Mouse (Mus musculus): ENCODE measurements at regions not wholly inside any gene's neighbourhood (a gene's known extent, or its start where the extent isn't known, plus 50 kb on each side); places are given as distances from the start of the nearest gene placed in this dataset.

DNA sequence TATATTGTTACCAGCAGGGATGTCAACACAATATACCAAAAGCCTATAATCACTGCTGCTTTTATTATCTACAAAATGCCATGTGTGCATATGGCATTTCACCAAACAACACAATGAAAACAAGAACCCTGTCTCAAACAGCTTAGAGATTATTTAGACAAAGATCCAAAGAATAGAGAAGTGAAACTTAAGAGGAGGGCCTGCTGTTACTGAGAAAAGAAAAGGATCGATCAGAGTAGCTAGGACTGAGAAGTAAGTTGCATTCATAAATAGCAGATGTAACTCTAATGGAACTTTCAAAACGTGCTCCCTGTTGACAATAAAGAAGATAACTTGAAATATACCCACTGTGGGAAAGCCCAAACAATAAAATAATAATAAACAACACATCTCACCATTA lies 203.3 kb downstream of the Dnajb9 start:
- Histone ChIP-seq H3K9me3 (ENCODE audit: control insufficient read depth, low read length) (no peaks in the 10 kb centered on the region), H3K9ac (ENCODE audit: low read depth, low read length) (no peak overlapping the region), H3K4me3 (ENCODE audit: low read length) (no peak overlapping the region), H3K4me1 (ENCODE audit: control insufficient read depth, insufficient read depth, low read length) (no peaks in the 10 kb centered on the region), H3K4me2 (ENCODE audit: low read depth, low read length) (no peak overlapping the region), H3K27ac (ENCODE audit: low read length) (no peak overlapping the region), H3K27me3 (replicated peaks; ENCODE audit: control insufficient read depth, insufficient read depth, low read length) (no peaks in the 10 kb centered on the region), H3K36me3 (ENCODE audit: control insufficient read depth, insufficient read depth, low read length) (no peaks in the 10 kb centered on the region)
- 66% methylated on average over 2 of the region's 2 CpGs for WGBS
- no peak for ATAC-seq

DNA sequence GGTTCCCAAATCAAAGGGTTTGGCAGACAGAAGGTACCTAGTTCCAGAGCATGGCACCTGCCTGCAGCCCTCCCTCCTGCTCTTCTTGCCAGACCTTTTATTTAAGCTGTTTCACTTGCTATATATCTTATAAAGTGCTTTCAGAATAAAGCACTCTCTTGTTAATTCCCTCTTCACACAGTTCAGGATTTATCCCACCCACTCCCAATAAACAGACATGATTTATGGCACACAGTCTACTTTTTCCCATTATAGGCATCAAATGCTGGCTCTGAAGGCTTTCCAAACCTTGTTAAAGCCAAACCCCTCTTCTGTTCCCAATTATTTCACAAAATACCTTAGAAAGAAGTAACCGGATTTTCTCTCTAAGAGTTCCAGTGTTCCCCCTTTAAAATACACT lies 226.6 kb downstream of the Dnajb9 start:
- no peaks in the 10 kb centered on the region for H3K27me3 ChIP-seq (replicated peaks; ENCODE audit: control insufficient read depth, insufficient read depth, low read length)
- H3K9me3 ChIP-seq (ENCODE audit: control insufficient read depth, low read length): no peaks in the 10 kb centered on the region
- H3K27ac ChIP-seq (ENCODE audit: low read length): no peak overlapping the region
- no peak overlapping the region for H3K4me3 ChIP-seq (ENCODE audit: low read length)
- no peaks in the 10 kb centered on the region for H3K36me3 ChIP-seq (ENCODE audit: control insufficient read depth, insufficient read depth, low read length)
- H3K4me1 ChIP-seq (ENCODE audit: control insufficient read depth, insufficient read depth, low read length): no peaks in the 10 kb centered on the region
- no peak overlapping the region for H3K9ac ChIP-seq (ENCODE audit: low read depth, low read length)
- no peak overlapping the region for H3K4me2 ChIP-seq (ENCODE audit: low read depth, low read length)
- 89% methylated on average over 1 of the region's 1 CpGs for WGBS
- no peak for ATAC-seq

DNA sequence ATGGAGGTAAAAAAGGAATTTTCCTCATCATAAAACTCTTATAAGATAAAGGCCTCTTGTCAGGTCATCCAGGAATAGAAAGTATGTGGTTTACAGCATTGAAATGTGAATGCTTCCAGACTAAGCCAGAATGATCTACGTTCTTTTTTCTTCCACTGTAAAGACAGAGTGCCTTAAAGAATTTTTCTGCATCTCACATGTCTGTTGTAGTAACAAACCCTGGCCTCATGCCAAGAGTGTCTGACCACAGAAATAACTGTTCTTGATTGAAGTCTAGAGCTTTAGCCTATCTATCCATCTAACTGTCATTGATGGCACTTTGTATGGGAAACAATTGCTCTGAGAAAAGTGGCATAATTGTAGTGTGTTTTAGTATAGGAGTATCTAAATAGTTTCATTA lies 246.2 kb downstream of the Dnajb9 start:
- Histone ChIP-seq H3K27me3 (replicated peaks; ENCODE audit: control insufficient read depth, insufficient read depth, low read length) (no peaks in the 10 kb centered on the region), H3K36me3 (ENCODE audit: control insufficient read depth, insufficient read depth, low read length) (no peaks in the 10 kb centered on the region), H3K27ac (ENCODE audit: low read length) (no peak overlapping the region), H3K4me1 (ENCODE audit: control insufficient read depth, insufficient read depth, low read length) (no peaks in the 10 kb centered on the region), H3K4me2 (ENCODE audit: low read depth, low read length) (no peak overlapping the region), H3K4me3 (ENCODE audit: low read length) (no peak overlapping the region), H3K9me3 (ENCODE audit: control insufficient read depth, low read length) (no peaks in the 10 kb centered on the region), H3K9ac (ENCODE audit: low read depth, low read length) (no peak overlapping the region)
- WGBS: 55% methylated on average over 1 of the region's 1 CpGs
- ATAC-seq: no peak

DNA sequence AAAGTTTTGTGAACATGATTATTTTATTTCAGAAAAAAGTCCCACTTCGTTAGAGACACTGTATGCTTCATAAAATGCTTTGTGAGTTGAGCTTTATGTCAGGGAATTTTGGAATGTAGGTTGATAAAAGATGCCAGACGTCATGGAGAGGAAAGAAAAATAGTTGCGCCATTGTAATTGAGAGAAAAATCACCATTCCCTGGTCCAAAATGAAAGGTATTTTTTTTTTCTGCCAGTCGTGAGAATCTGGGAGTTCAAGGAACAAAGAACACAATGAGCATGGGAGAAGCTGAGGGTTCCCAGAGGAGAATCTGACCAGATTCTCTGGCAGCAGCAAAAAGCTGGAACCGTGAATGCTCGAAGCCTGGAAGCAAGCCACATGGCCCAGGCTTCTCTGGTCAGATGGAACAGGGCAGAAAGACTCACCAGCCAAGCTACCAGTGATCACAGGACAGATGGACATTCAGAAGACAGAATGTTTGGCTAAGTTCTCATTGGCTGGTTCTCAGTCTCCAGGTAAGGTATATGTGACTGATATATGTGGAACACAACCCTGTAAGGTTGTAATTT lies 247.5 kb downstream of the Dnajb9 start:
- Histone ChIP-seq H3K4me1 (ENCODE audit: control insufficient read depth, insufficient read depth, low read length) (no peaks in the 10 kb centered on the region), H3K27ac (ENCODE audit: low read length) (no peak overlapping the region), H3K4me2 (ENCODE audit: low read depth, low read length) (no peak overlapping the region), H3K9ac (ENCODE audit: low read depth, low read length) (no peak overlapping the region), H3K4me3 (ENCODE audit: low read length) (no peak overlapping the region), H3K27me3 (replicated peaks; ENCODE audit: control insufficient read depth, insufficient read depth, low read length) (no peaks in the 10 kb centered on the region), H3K9me3 (ENCODE audit: control insufficient read depth, low read length) (no peaks in the 10 kb centered on the region), H3K36me3 (ENCODE audit: control insufficient read depth, insufficient read depth, low read length) (no peaks in the 10 kb centered on the region)
- no peak for ATAC-seq
- WGBS: 76% methylated on average over 6 of the region's 6 CpGs

DNA sequence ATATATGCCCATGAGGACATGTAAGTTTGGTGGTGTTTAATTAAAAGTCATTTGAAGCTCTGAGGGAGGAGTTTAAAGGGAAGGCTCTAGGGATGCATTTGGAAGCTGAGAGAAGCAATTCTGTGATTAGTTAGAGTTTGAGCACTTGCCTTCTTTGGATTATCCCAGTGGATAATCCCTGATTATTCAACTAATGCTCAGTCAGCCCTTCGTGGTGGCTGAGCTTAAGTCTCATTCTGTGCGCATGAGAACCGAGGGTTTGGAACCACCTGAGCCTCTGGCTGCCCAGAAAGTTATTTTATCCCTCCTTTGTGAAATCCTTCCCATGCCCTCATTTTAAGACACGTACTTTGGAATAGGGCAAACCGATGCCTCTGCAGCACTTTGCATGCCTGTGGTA lies 285.9 kb downstream of the Dnajb9 start:
- WGBS: 77% methylated on average over 5 of the region's 5 CpGs
- Histone ChIP-seq H3K9ac (ENCODE audit: low read depth, low read length) (no peak overlapping the region), H3K36me3 (ENCODE audit: control insufficient read depth, insufficient read depth, low read length) (no peaks in the 10 kb centered on the region), H3K4me1 (ENCODE audit: control insufficient read depth, insufficient read depth, low read length) (no peaks in the 10 kb centered on the region), H3K4me3 (ENCODE audit: low read length) (no peak overlapping the region), H3K27me3 (replicated peaks; ENCODE audit: control insufficient read depth, insufficient read depth, low read length) (no peaks in the 10 kb centered on the region), H3K27ac (ENCODE audit: low read length) (no peak overlapping the region), H3K4me2 (ENCODE audit: low read depth, low read length) (no peak overlapping the region), H3K9me3 (ENCODE audit: control insufficient read depth, low read length) (no peaks in the 10 kb centered on the region)
- ATAC-seq: no peak

DNA sequence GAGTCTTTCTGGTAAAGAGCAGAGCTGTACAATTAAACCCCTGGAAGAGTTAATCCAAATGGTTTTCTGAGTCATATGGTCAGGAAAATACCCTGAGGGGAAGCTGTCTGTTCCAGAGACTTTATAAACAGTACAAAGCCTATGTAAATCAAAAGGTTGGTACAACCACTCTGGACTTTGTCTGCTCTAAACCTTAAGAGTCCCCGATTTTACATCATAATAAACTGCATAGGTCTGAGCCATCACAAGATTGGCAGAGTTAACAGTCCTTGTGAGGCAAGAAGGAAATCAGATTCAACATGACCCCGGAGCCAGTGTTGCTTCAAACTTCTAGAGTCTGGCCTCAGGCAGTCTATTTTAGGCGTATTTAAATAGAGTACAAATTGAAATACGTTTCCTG lies 289.7 kb downstream of the Dnajb9 start:
- Histone ChIP-seq H3K4me2 (ENCODE audit: low read depth, low read length) (no peak overlapping the region), H3K27me3 (replicated peaks; ENCODE audit: control insufficient read depth, insufficient read depth, low read length) (no peaks in the 10 kb centered on the region), H3K9ac (ENCODE audit: low read depth, low read length) (no peak overlapping the region), H3K4me3 (ENCODE audit: low read length) (no peak overlapping the region), H3K4me1 (ENCODE audit: control insufficient read depth, insufficient read depth, low read length) (no peaks in the 10 kb centered on the region), H3K27ac (ENCODE audit: low read length) (no peak overlapping the region), H3K9me3 (ENCODE audit: control insufficient read depth, low read length) (no peaks in the 10 kb centered on the region), H3K36me3 (ENCODE audit: control insufficient read depth, insufficient read depth, low read length) (no peaks in the 10 kb centered on the region)
- ATAC-seq: no peak
- WGBS: 49% methylated on average over 4 of the region's 4 CpGs

DNA sequence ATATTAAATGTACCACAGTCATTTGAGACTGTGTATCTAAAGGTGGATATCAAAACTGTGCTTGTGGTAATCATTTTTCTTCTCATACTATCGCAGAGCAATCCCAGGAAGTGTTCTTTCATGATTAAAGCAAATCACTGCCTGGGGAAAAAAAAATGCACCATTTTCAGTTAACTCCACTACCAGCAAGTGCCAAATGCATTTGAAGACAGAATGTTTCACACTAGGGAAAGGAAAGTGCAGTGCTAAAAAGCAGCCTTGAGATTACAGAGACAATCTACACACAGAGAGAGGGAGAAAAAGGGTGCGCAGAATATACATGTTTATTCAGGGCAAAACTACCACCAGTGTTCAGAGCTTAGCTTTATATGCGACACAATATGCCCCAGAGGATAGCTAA lies 291.0 kb downstream of the Dnajb9 start:
- ATAC-seq: no peak
- Histone ChIP-seq H3K27ac (ENCODE audit: low read length) (no peak overlapping the region), H3K36me3 (ENCODE audit: control insufficient read depth, insufficient read depth, low read length) (no peaks in the 10 kb centered on the region), H3K27me3 (replicated peaks; ENCODE audit: control insufficient read depth, insufficient read depth, low read length) (no peaks in the 10 kb centered on the region), H3K9ac (ENCODE audit: low read depth, low read length) (no peak overlapping the region), H3K9me3 (ENCODE audit: control insufficient read depth, low read length) (no peaks in the 10 kb centered on the region), H3K4me3 (ENCODE audit: low read length) (no peak overlapping the region), H3K4me1 (ENCODE audit: control insufficient read depth, insufficient read depth, low read length) (no peaks in the 10 kb centered on the region), H3K4me2 (ENCODE audit: low read depth, low read length) (no peak overlapping the region)
- 53% methylated on average over 3 of the region's 3 CpGs for WGBS

DNA sequence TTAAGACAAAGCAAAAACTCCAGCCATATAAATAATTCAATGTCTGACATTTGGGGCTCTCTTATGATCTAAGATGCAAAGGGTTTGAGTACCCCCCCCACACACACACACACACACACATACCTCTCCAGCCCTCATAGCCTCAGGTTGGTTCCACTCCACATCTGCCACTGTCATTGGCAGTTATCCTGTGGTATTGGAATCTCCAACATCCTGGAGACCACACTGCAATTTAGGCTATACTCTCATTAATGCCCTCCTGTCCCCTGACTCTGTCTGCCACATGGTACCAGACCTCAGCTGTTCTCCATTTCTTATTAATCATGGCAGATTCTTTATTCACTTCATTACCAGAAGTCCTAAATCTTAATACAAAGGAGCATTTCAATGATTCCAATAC lies 293.3 kb downstream of the Dnajb9 start:
- no peak overlapping the region for H3K27ac ChIP-seq (ENCODE audit: low read length)
- no peak overlapping the region for H3K4me3 ChIP-seq (ENCODE audit: low read length)
- no peak overlapping the region for H3K4me2 ChIP-seq (ENCODE audit: low read depth, low read length)
- ATAC-seq: no peak
- no peaks in the 10 kb centered on the region for H3K9me3 ChIP-seq (ENCODE audit: control insufficient read depth, low read length)
- H3K9ac ChIP-seq (ENCODE audit: low read depth, low read length): no peak overlapping the region
- H3K4me1 ChIP-seq (ENCODE audit: control insufficient read depth, insufficient read depth, low read length): no peaks in the 10 kb centered on the region
- no peaks in the 10 kb centered on the region for H3K36me3 ChIP-seq (ENCODE audit: control insufficient read depth, insufficient read depth, low read length)
- no peaks in the 10 kb centered on the region for H3K27me3 ChIP-seq (replicated peaks; ENCODE audit: control insufficient read depth, insufficient read depth, low read length)

DNA sequence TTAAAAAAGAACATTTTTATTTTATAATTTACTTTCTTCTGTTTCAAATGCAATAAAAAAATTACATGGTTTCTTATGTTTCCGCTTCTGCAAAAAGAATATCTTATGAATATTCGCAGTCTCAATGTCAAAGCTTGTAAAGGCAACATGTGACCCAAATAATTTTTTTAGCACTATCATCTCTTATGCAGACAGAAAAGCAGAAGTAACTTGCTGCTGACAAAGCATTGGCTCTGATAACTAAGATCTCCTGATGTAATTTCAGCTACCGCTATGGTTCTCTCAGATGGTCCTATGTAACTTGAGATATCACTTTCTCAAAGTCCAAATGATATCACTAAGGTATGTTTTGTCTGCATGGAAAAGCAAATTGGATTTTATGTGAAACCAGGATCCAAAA lies 310.9 kb downstream of the Dnajb9 start:
- H3K36me3 ChIP-seq (ENCODE audit: control insufficient read depth, insufficient read depth, low read length): no peaks in the 10 kb centered on the region
- H3K9me3 ChIP-seq (ENCODE audit: control insufficient read depth, low read length): no peaks in the 10 kb centered on the region
- H3K4me1 ChIP-seq (ENCODE audit: control insufficient read depth, insufficient read depth, low read length): no peaks in the 10 kb centered on the region
- no peak overlapping the region for H3K9ac ChIP-seq (ENCODE audit: low read depth, low read length)
- no peak overlapping the region for H3K4me2 ChIP-seq (ENCODE audit: low read depth, low read length)
- no peak overlapping the region for H3K4me3 ChIP-seq (ENCODE audit: low read length)
- no peak overlapping the region for H3K27ac ChIP-seq (ENCODE audit: low read length)
- no peak for ATAC-seq
- H3K27me3 ChIP-seq (replicated peaks; ENCODE audit: control insufficient read depth, insufficient read depth, low read length): no peaks in the 10 kb centered on the region
- WGBS: 88% methylated on average over 3 of the region's 3 CpGs

DNA sequence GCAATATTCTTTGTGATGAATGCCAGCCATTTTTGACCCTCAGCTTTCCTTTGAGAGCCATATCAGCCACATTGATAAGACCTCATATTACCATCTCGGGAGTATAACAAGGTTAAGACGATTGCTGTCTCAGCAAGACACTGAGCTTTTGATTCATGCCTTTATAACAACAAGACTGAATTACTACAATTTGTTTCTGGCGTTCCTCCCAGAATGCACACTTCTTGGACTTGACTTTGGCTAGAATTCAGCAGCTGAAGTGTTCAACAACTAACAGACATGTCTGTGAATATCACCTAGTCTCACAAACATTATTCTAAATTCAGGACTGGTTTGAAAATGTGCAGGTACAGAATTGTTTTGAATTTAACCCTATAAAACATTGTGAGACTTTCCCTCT lies 324.5 kb downstream of the Dnajb9 start:
- Histone ChIP-seq H3K9me3 (ENCODE audit: control insufficient read depth, low read length) (no peaks in the 10 kb centered on the region), H3K4me3 (ENCODE audit: low read length) (no peak overlapping the region), H3K27me3 (replicated peaks; ENCODE audit: control insufficient read depth, insufficient read depth, low read length) (no peaks in the 10 kb centered on the region), H3K27ac (ENCODE audit: low read length) (no peak overlapping the region), H3K9ac (ENCODE audit: low read depth, low read length) (no peak overlapping the region), H3K4me2 (ENCODE audit: low read depth, low read length) (no peak overlapping the region), H3K4me1 (ENCODE audit: control insufficient read depth, insufficient read depth, low read length) (no peaks in the 10 kb centered on the region), H3K36me3 (ENCODE audit: control insufficient read depth, insufficient read depth, low read length) (no peaks in the 10 kb centered on the region)
- WGBS: 47% methylated on average over 3 of the region's 3 CpGs
- no peak for ATAC-seq
